Mouse (Mus musculus) MEL (cell line): ENCODE results near the gene Atp8b4. TPM values are rescaled to one million over a fixed set of nuclear protein-coding genes. Genes with fewer than 3 reads are reported as not detected.

Experiments used
- DNase-seq: peaks from one replicate; pipeline ENCODE4 v3.0.0; 2011; ENCODE audit warnings: low read depth, low spot score
- H3K27ac ChIP-seq: 2 replicates; pipeline ENCODE4 v1.5.1; 2012; ENCODE audit warnings: low read depth, mild to moderate bottlenecking, control low read depth, low read length, moderate library complexity; ENCODE audit not compliant: control insufficient read depth
- H3K27me3 ChIP-seq, 2 experiments: fragments of 150-350 bp in 1 of 2; sonication (generic) in 1 of 2; 2 replicates each; pipeline ENCODE4 v1.6.1; 2012; ENCODE audit warnings: low read length in 2 of 2, mild to moderate bottlenecking in 2 of 2, improper control_type of control experiment in 1 of 2, moderate library complexity in 1 of 2; ENCODE audit not compliant: insufficient read depth in 2 of 2, control insufficient read depth in 1 of 2
- H3K36me3 ChIP-seq, 2 experiments: 2 replicates each; pipeline ENCODE4 v1.6.1; 2012 to 2014; ENCODE audit warnings: low read length in 2 of 2, improper control_type of control experiment in 1 of 2, inconsistent platforms in 1 of 2, mild to moderate bottlenecking in 1 of 2; ENCODE audit not compliant: insufficient read depth in 2 of 2, control insufficient read depth in 1 of 2
- H3K4me1 ChIP-seq, 2 experiments: fragments of 150-350 bp in 1 of 2; sonication (generic) in 1 of 2; 2 replicates each; pipeline ENCODE4 v1.6.1; 2012; ENCODE audit warnings: low read length in 2 of 2, improper control_type of control experiment in 1 of 2, mild to moderate bottlenecking in 1 of 2; ENCODE audit not compliant: insufficient read depth in 2 of 2, control insufficient read depth in 1 of 2
- H3K4me3 ChIP-seq, 2 experiments: fragments of 150-350 bp in 1 of 2; sonication (generic) in 1 of 2; 2 replicates each; pipeline ENCODE4 v1.5.1; 2012; ENCODE audit warnings: low read depth in 2 of 2, low read length in 2 of 2, mild to moderate bottlenecking in 2 of 2, moderate library complexity in 2 of 2, control low read depth in 1 of 2, improper control_type of control experiment in 1 of 2; ENCODE audit not compliant: control insufficient read depth in 1 of 2, insufficient read depth in 1 of 2
- H3K79me2 ChIP-seq: 2 replicates; pipeline ENCODE4 v1.6.1; 2012; ENCODE audit warnings: mild to moderate bottlenecking, low read length, moderate library complexity; ENCODE audit not compliant: control insufficient read depth, poor library complexity, insufficient read depth
- H3K9ac ChIP-seq: 2 replicates; pipeline ENCODE4 v1.6.1; 2012; ENCODE audit warnings: low read depth, mild to moderate bottlenecking, control low read depth, low read length, moderate library complexity; ENCODE audit not compliant: control insufficient read depth, poor library complexity, severe bottlenecking
- H3K9me3 ChIP-seq: fragments of 150-350 bp; sonication (generic); replicated peaks from 2 replicates; pipeline ENCODE4 v1.6.1; 2012; ENCODE audit warnings: mild to moderate bottlenecking, low read length, improper control_type of control experiment, moderate library complexity; ENCODE audit not compliant: insufficient read depth
- BHLHE40 ChIP-seq: IDR thresholded peaks from 2 replicates; pipeline ENCODE4 v1.6.1; 2012; ENCODE audit warnings: low read depth, mild to moderate bottlenecking, inconsistent platforms, low read length, improper control_type of control experiment, borderline replicate concordance
- CHD2 ChIP-seq: IDR thresholded peaks from 2 replicates; pipeline ENCODE4 v1.6.1; 2011; ENCODE audit warnings: low read length, improper control_type of control experiment
- CTCF ChIP-seq, 3 experiments: IDR thresholded peaks in 2 of 3; conservative IDR thresholded peaks in 1 of 3; 2 replicates each; pipeline ENCODE4 v1.5.1; 2011 to 2012; ENCODE audit warnings: low read length in 3 of 3, low read depth in 2 of 3, mild to moderate bottlenecking in 2 of 3, improper control_type of control experiment in 1 of 3, inconsistent platforms in 1 of 3, mixed read lengths in 1 of 3, moderate library complexity in 1 of 3; ENCODE audit not compliant: control insufficient read depth in 1 of 3, insufficient read depth in 1 of 3, poor library complexity in 1 of 3, severe bottlenecking in 1 of 3
- ETS1 ChIP-seq: IDR thresholded peaks from 2 replicates; pipeline ENCODE4 v1.6.1; 2012; ENCODE audit warnings: low read depth, mild to moderate bottlenecking, inconsistent platforms, low read length, improper control_type of control experiment, moderate library complexity
- GABPA ChIP-seq: IDR thresholded peaks from 2 replicates; pipeline ENCODE4 v1.6.1; 2012; ENCODE audit warnings: low read depth, mild to moderate bottlenecking, inconsistent platforms, low read length, improper control_type of control experiment, moderate library complexity
- GATA1 ChIP-seq: IDR thresholded peaks from 2 replicates; pipeline ENCODE4 v1.6.1; 2011; ENCODE audit warnings: low read depth, low read length, improper control_type of control experiment
- HCFC1 ChIP-seq: IDR thresholded peaks from 2 replicates; pipeline ENCODE4 v1.6.1; 2012; ENCODE audit warnings: low read depth, mild to moderate bottlenecking, inconsistent platforms, low read length, improper control_type of control experiment, moderate library complexity
- KAT2A ChIP-seq: conservative IDR thresholded peaks from 2 replicates; pipeline ENCODE4 v1.6.1; 2012; ENCODE audit warnings: low read depth, low read length, improper control_type of control experiment, inconsistent platforms
- MAFK ChIP-seq: IDR thresholded peaks from 2 replicates; pipeline ENCODE4 v1.6.1; 2011; ENCODE audit warnings: low read depth, mild to moderate bottlenecking, low read length, improper control_type of control experiment, borderline replicate concordance
- MAX ChIP-seq: IDR thresholded peaks from 2 replicates; pipeline ENCODE4 v1.6.1; 2011; ENCODE audit warnings: low read length, improper control_type of control experiment
- MAZ ChIP-seq: IDR thresholded peaks from 2 replicates; pipeline ENCODE4 v1.6.1; 2012; ENCODE audit warnings: low read depth, mild to moderate bottlenecking, inconsistent platforms, low read length, improper control_type of control experiment
- MXI1 ChIP-seq: IDR thresholded peaks from 2 replicates; pipeline ENCODE4 v1.6.1; 2011; ENCODE audit warnings: mild to moderate bottlenecking, low read depth, low read length, improper control_type of control experiment
- MYB ChIP-seq: IDR thresholded peaks from 2 replicates; pipeline ENCODE4 v1.6.1; 2011; ENCODE audit warnings: mild to moderate bottlenecking, low read depth, low read length, improper control_type of control experiment
- POLR2A ChIP-seq, 2 experiments: IDR thresholded peaks; 2 replicates each; pipeline ENCODE4 v1.6.1; 2011 to 2012; ENCODE audit warnings: low read length in 2 of 2, mild to moderate bottlenecking in 2 of 2, control low read depth in 1 of 2, improper control_type of control experiment in 1 of 2, low read depth in 1 of 2, moderate library complexity in 1 of 2; ENCODE audit not compliant: control insufficient read depth in 1 of 2, insufficient read depth in 1 of 2, poor library complexity in 1 of 2
- POLR2AphosphoS5 ChIP-seq: IDR thresholded peaks from 2 replicates; pipeline ENCODE4 v1.6.1; 2012; ENCODE audit warnings: low read depth, borderline replicate concordance, mild to moderate bottlenecking, inconsistent platforms, low read length, moderate library complexity, mixed read lengths
- SIN3A ChIP-seq: IDR thresholded peaks from 2 replicates; pipeline ENCODE4 v1.6.1; 2012; ENCODE audit warnings: low read length, improper control_type of control experiment, inconsistent platforms
- SMC3 ChIP-seq: IDR thresholded peaks from 2 replicates; pipeline ENCODE4 v1.6.1; 2011; ENCODE audit warnings: low read depth, low read length, improper control_type of control experiment
- UBTF ChIP-seq: IDR thresholded peaks from 2 replicates; pipeline ENCODE4 v1.6.1; 2012; ENCODE audit warnings: low read depth, mild to moderate bottlenecking, inconsistent platforms, low read length, improper control_type of control experiment, moderate library complexity, borderline replicate concordance; ENCODE audit not compliant: insufficient read depth
- USF2 ChIP-seq, 2 experiments: IDR thresholded peaks; 2 replicates each; pipeline ENCODE4 v1.6.1; 2011 to 2012; ENCODE audit warnings: improper control_type of control experiment in 2 of 2, low read length in 2 of 2, borderline replicate concordance in 1 of 2, inconsistent platforms in 1 of 2, low read depth in 1 of 2, mild to moderate bottlenecking in 1 of 2; ENCODE audit not compliant: insufficient read depth in 1 of 2
- ZMIZ1 ChIP-seq: IDR thresholded peaks from 2 replicates; pipeline ENCODE4 v1.6.1; 2012; ENCODE audit warnings: low read depth, mild to moderate bottlenecking, inconsistent platforms, low read length, improper control_type of control experiment, moderate library complexity
- ZNF384 ChIP-seq: IDR thresholded peaks from 2 replicates; pipeline ENCODE4 v1.6.1; 2012; ENCODE audit warnings: low read depth, mild to moderate bottlenecking, inconsistent platforms, low read length, improper control_type of control experiment
- polyA plus RNA-seq, 2 experiments: library from polyadenylated mRNA; stranded (reverse) in 1 of 2; unstranded in 1 of 2; fragments of >175 nt in 1 of 2; fragments of >200 nt in 1 of 2; gene quantifications; 2 replicates each; pipeline versions ENCODE4 v1.2.1 to v1.2.4; 2012; ENCODE audit warnings: low replicate concordance in 2 of 2, low read depth in 1 of 2; ENCODE audit not compliant: insufficient read length in 2 of 2, insufficient read depth in 1 of 2, missing spikeins in 1 of 2
- total RNA-seq: library from RNA; depleted of rRNA; stranded (reverse); fragments of 300-350 nt; gene quantifications from 2 replicates; pipeline ENCODE4 v1.2.3, GENCODE M21; 2012

Atp8b4 gene
- total and polyA plus RNA-seq, 3 experiments = not detected

DNA sequence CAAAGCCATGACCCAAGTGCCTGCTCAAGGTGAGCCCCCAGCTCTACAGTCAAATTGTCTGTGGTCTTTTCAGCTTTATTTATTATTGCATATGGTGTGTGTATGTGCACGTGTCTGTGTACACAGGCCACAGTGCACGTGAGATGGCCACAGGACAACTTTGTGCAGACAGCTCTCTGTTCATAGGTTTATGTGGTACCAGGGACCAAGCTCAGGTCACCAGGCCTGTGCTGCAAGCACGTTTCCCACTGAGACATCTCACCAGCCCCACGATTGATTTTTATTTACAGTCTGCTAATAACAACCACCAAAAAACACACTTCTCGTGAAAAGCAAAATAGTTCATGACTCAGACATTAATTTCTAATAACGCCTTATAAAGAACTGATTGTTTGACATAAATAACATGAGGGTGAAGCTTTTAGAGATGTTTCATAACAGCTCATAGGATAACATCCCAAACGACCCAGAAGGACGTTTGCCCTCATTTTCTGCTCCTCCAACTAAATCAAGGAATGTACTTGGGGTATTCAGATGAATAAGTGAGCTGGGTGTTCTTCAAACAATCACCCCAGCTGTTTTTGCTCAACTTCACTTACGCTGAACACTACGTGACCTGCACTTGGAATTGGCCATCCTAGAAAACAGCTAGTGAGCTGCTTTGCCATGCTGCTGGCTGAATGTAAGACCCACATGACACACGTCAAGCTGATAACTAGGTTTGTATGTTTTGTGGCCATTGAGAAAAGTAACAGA, 15.0 kb downstream of the Atp8b4 start:
- Histone ChIP-seq H3K27me3 (no peaks in the 10 kb centered on the region; a peak in 1 of 4 replicates), H3K79me2 (no peaks in the 10 kb centered on the region), H3K36me3 (no peaks in the 10 kb centered on the region), H3K27ac (no peak overlapping the region), H3K4me3 (no peak overlapping the region), H3K9me3 (no peaks in the 10 kb centered on the region), H3K4me1 (no peaks in the 10 kb centered on the region), H3K9ac (no peak overlapping the region)
- no peak for TF ChIP-seq GABPA
- TF ChIP-seq MAZ = no peak
- no peak for TF ChIP-seq MAX
- no peak for TF ChIP-seq CHD2
- TF ChIP-seq MAFK = no peak
- no peak for TF ChIP-seq SIN3A
- no peak for TF ChIP-seq MYB
- no peak for TF ChIP-seq ZNF384
- no peak for TF ChIP-seq ZMIZ1
- TF ChIP-seq POLR2AphosphoS5 = no peak
- TF ChIP-seq SMC3 = no peak
- no peak for DNase-seq

- no peaks in the 10 kb centered on the region for H3K4me1 ChIP-seq
- no peaks in the 10 kb centered on the region for H3K36me3 ChIP-seq
- H3K27ac ChIP-seq = no peak overlapping the region
- no peaks in the 10 kb centered on the region; a peak in 1 of 4 replicates for H3K27me3 ChIP-seq
- no peaks in the 10 kb centered on the region for H3K79me2 ChIP-seq
- no peaks in the 10 kb centered on the region for H3K9me3 ChIP-seq
- DNase-seq = peak; percentile 10
- H3K4me3 ChIP-seq = no peak overlapping the region
- H3K9ac ChIP-seq = no peak overlapping the region
- TF ChIP-seq GATA1 (no peak), ZNF384 (0 out of 2 replicates have a peak, but pooled peaks have one; percentile 5), ZMIZ1 (no peak)
These were observed 17.1 kb downstream of the Atp8b4 start for GRCm38 (mm10) chr2:126483337-126483736.

- peaks cover 0 to 4% of the 10 kb centered on the region in 2 experiments; a peak in 2 of 4 replicates for H3K36me3 ChIP-seq
- no peaks in the 10 kb centered on the region for H3K79me2 ChIP-seq
- DNase-seq = no peak
- H3K4me1 ChIP-seq = peaks cover 0 to 5% of the 10 kb centered on the region in 2 experiments; a peak in 2 of 4 replicates
- H3K27ac ChIP-seq = no peak overlapping the region
- H3K27me3 ChIP-seq = peaks cover 0 to 2% of the 10 kb centered on the region in 2 experiments; a peak in 2 of 4 replicates
- no peak overlapping the region for H3K4me3 ChIP-seq
- no peak overlapping the region for H3K9ac ChIP-seq
- no peaks in the 10 kb centered on the region for H3K9me3 ChIP-seq
- TF ChIP-seq CHD2 (no peak), BHLHE40 (no peak), HCFC1 (no peak), GABPA (no peak), ZMIZ1 (no peak), KAT2A (no peak), ETS1 (no peak), USF2 (IDR thresholded peaks at IDR 0.05; ENCODE audit: borderline replicate concordance in 1 of 2, insufficient read depth in 1 of 2, low read depth in 1 of 2, low read length in 2 of 2) (no peak), POLR2A (IDR thresholded peaks at IDR 0.05; ENCODE audit: control insufficient read depth in 1 of 2, insufficient read depth in 1 of 2, low read depth in 1 of 2, low read length in 2 of 2, poor library complexity in 1 of 2) (no peak), UBTF (no peak), SIN3A (no peak), CTCF (IDR thresholded peaks at IDR 0.05 in 2 of 3, conservative IDR thresholded peaks at IDR 0.05 in 1 of 3; ENCODE audit: control insufficient read depth in 1 of 3, insufficient read depth in 1 of 3, low read depth in 2 of 3, low read length in 3 of 3, poor library complexity in 1 of 3, severe bottlenecking in 1 of 3) (no peak), MAZ (no peak), MXI1 (no peak), GATA1 (no peak)
These were observed 22.9 kb downstream of the Atp8b4 start for GRCm38 (mm10) chr2:126477556-126477955.
